13 mouse cellular contexts compared by ENCODE assay signal in genomic region chr2:155290066-155290465, GRCm38 (mm10). TPM values are rescaled to one million over a fixed set of nuclear protein-coding genes. Genes with fewer than 3 reads are reported as not detected.
DNase-seq lines count a peak whose midpoint lies in the region.
"Had no signal": no experiment of that assay in that cellular context is flagged by ENCODE, and none has a peak within 500 bp of the region (broad histone marks: within the 10 kb centered on the region; RNA-seq: fewer than 3 reads in every experiment).

No protein-coding gene starts in this region.

- DNase-seq in adrenal gland, adult 2 months: peak; percentile 49
- no peak for DNase-seq in adrenal gland, adult 8-10 months
- peak; percentile 40 for DNase-seq in adrenal gland, postnatal 14 days
- DNase-seq in adrenal gland, postnatal 10 days: no peak
- DNase-seq: adrenal gland, postnatal 25 days; B cell, adult 2 months; cerebellum, adult 11 months; cerebellum, adult 11-12 months; cerebellum, adult 18-20 months; cerebellum, adult 2 months; cerebellum, adult 8-10 months; cerebellum, adult 9-10 months; cerebellum, adult 9-11 months had no signal

RNA-seq across cellular contexts. Expression of gene Map1lc3a, which starts 14.0 kb away (rescaled TPM):
- 100 to 1,000 TPM; 475 to 819 TPM for total RNA-seq in adrenal gland, adult 2 months (2021)
- polyA plus RNA-seq in adrenal gland, adult 2 months (2012; rRNA removed): 2,934 and 3,400 TPM in 2 replicates
- total RNA-seq in adrenal gland, adult 8-10 months (2022): 100 to 1,000 TPM; 298 to 859 (median 554) TPM
- 575 and 582 TPM in 2 replicates for total RNA-seq in adrenal gland, postnatal 14 days (2021)
- 100 to 1,000 TPM; 421 to 505 TPM for total RNA-seq in adrenal gland, postnatal 10 days (2021)

RNA-seq across cellular contexts. Expression of gene Dynlrb1, which starts 53.7 kb away (rescaled TPM):
- total RNA-seq in adrenal gland, adult 2 months (2021): 100 to 1,000 TPM; 292 to 437 TPM
- polyA plus RNA-seq in adrenal gland, adult 2 months (2012; rRNA removed): 164 and 217 TPM in 2 replicates
- 100 to 1,000 TPM; 209 to 378 (median 290) TPM for total RNA-seq in adrenal gland, adult 8-10 months (2022)
- total RNA-seq in adrenal gland, postnatal 14 days (2021): 357 and 369 TPM in 2 replicates
- 100 to 1,000 TPM; 259 to 263 TPM for total RNA-seq in adrenal gland, postnatal 10 days (2021)

Comparison
In these comparisons a context has a peak if more than half of its experiments do, and no peak if none do; other contexts are left out.
1. DNase-seq: peak in adrenal gland, adult 2 months (single experiment) and adrenal gland, postnatal 14 days (single experiment); none in adrenal gland, adult 8-10 months (single experiment) and adrenal gland, postnatal 10 days (single experiment).